Mouse (Mus musculus) heart, postnatal 36 days (tissue): ENCODE results near the gene Ddit4. TPM values are rescaled to one million over a fixed set of nuclear protein-coding genes. Genes with fewer than 3 reads are reported as not detected.
A peak's percentile ranks its signal among the peaks of the same experiment; 100 is the strongest.

Experiments used
- DNase-seq, 2 experiments: peaks; one replicate each; pipeline ENCODE4 v3.0.0; 2021 to 2022
- intact Hi-C: fragments of 180-260 bp; cut with DNase I; formaldehyde crosslinking; loops from one replicate; pipeline ENCODE4 v1.15.1; 2025
- total RNA-seq, 2 experiments: library from RNA; stranded (reverse); gene quantifications; 2 replicates each; pipeline ENCODE4 v1.2.3; 2021

Gene Ddit4
- total RNA-seq, 2 experiments from 2014 or later, result 37.1 to 64.2 TPM

DNA sequence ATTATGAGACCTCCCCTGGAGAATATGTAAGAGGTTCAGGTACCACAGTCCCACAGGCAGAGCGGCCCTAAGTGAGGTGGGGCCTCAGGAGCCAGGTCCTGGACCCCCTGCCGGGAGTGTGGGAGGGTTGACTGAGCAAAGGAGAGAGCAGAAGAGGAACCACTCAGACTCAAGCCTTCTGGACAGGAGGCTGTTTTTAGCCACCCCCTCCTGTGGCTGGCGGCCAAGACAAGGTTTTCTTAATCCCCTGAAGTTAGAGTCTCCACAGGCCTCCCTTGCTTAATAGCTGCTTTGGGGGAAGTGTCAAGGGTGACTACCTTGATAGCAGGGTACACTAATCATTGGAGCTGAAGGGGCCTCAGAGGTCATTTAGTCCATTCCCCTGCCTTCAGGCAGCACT, 27.3 kb downstream of the Ddit4 start:
- intact Hi-C loops, result loop anchor here (2.0 kb wide), 1 partner anchor 14 kb away; no protein-coding TSS in a partner anchor

DNA sequence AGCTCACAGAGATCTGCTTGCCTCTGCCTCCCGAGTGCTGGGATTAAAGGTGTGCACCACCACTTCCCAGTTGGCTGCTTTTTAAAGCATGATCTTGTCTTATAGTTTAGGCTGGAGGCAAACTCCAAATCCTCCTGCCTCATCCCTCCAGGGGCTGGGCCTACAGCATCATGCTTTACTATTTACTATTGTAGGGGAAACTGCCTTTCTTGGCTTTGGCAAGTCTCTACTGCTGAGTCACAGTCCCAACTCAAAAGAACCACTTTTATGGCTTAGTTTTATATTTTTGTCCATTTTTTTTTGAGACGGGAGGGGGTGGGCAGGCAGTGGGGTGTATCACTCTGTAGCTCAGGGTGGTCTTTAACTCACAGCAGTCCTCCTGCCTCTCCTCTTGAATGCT, 28.1 kb downstream of the Ddit4 start:
- intact Hi-C loops, result no loop called here
- DNase-seq, result no peak

More for the DNA sequence above, 27.3 kb downstream of the Ddit4 start:
- DNase-seq, result no peak

DNA sequence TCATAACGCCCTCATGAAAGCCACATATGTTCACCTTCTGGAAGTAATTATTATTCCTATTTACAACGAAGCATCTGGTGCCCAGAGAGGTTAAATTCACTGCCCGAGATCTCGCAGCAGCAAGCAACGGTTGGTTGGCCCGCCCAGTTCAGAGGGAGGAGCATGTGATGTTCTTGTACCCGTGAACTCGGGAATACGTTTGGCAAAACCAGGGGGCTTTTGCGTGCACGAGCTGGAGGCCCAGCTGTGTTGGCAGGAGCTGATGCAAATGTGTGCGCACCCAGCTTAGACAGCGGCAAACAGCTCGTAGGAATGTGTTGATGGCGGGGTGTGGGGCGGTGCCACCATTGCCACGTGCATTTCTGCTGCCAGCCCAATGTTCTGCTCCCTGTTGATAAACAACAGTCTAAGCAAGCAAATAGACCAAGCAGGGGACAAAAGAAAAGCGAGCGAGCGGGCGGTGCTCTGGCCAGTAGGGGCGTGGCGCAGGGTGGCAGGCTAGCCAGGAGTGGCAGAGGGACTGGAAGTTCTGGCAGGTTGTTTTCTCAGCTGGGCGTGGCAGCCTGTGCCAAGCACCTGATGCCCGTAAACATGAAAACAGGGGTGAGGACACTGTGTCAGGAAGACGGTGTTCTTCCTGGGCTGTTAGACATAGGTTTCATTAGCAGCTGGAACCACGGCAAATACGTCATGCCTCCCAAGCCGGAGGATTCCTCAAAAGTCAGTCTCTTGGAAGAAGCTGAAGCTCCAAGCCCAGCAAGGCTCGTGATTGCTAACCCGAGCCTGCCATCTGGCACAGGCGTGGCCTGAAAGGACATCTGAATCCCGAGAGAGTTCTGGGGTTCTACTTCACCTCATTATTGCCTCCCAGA, 30.6 kb downstream of the Ddit4 start:
- peak; percentile 70 to 83 for DNase-seq
- intact Hi-C loops, result loop anchor here (2.0 kb wide), 1 partner anchor 22 kb away; no protein-coding TSS in a partner anchor

- DNase-seq, result no peak
- intact Hi-C loops, result loop anchor here (2.0 kb wide), 1 partner anchor 22 kb away; no protein-coding TSS in a partner anchor
These were observed 31.2 kb downstream of the Ddit4 start for GRCm38 (mm10) chr10:59920485-59920809.

- peak in 1 of 2 experiments; percentile 70 for DNase-seq
- intact Hi-C loops, result loop anchor here (2.0 kb wide), 2 partner anchors 21 to 29 kb away; no protein-coding TSS in a partner anchor
These were observed 32.0 kb downstream of the Ddit4 start for GRCm38 (mm10) chr10:59919494-59920181.

- DNase-seq, result no peak
- intact Hi-C loops, result loop anchor here (2.0 kb wide), 1 partner anchor 31 kb away; no protein-coding TSS in a partner anchor
These were observed 33.5 kb downstream of the Ddit4 start for GRCm38 (mm10) chr10:59918111-59918510.

GRCm38 (mm10) chr10:59916649-59917048, 35.0 kb downstream of the Ddit4 start:
- intact Hi-C loops, result no loop called here
- no peak for DNase-seq

GRCm38 (mm10) chr10:59916159-59916558, 35.5 kb downstream of the Ddit4 start:
- intact Hi-C loops, result no loop called here
- peak; percentile 77 to 84 for DNase-seq

- intact Hi-C loops, result no loop called here
- no peak for DNase-seq
These were observed 36.3 kb downstream of the Ddit4 start for GRCm38 (mm10) chr10:59915196-59915962.

DNA sequence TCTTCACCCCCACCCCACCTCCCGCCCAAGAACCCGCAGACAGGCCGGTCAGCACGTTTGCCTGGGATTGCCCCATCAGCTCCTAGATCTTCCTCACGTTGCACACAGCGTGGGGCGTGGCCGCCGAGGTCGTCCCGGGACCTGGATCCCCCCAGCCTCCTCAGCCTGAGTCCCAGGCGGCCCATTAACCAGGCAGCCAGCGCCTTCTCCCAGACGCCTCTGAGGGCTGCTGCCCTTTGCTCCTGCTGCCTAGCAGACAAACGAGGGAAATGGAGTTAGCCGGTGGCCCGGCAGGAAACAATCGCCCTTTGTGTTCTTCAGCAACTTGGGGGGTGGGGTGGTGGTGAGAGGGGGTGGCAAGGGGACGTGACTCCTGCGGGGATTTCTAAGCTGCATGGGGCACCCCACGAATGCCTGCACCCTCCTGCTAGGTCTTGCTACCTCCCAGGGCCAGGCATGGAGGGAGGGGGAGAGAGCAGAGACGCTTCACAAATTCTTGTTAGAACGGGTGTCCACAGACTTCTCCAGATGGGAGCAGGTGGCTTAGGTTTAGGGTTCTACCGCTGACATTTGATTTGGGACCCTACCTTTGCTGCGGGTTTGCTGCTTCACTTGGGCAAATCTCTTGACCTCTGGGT, 40.0 kb downstream of the Ddit4 start:
- peak in 1 of 2 experiments; percentile 58 for DNase-seq
- intact Hi-C loops, result loop anchor here (2.0 kb wide), 1 partner anchor 61 kb away; no protein-coding TSS in a partner anchor

GRCm38 (mm10) chr10:59911091-59911490, 40.5 kb downstream of the Ddit4 start:
- peak in 1 of 2 experiments; percentile 21 for DNase-seq
- intact Hi-C loops, result loop anchor here (2.0 kb wide), 1 partner anchor 62 kb away; no protein-coding TSS in a partner anchor

DNA sequence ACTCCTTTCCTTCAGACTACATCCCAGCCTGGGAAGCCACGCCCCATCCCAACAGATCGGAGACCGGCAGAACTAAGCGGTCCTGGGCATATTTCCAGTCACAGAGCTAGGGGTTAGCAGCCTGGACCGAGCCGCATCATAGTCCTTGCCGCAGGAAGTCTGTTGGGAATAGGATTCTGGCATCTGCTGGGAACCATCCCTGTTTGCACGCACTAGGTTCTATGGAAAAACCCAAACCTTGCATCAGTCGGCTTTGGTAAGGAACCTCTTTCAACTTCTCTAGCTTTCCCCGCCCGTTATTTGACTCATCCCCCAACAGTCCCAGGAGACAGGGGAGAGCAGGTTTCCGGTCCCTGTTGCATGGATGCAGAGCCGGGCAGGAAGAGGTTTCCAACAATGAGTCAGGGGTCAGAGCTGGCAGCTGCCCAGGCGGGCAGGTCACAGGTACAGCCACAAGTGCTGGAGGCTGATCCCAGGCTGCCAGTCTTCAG, 42.2 kb downstream of the Ddit4 start:
- intact Hi-C loops, result no loop called here
- DNase-seq, result peak; percentile 66 to 81

- peak in 1 of 2 experiments; percentile 18 for DNase-seq
- intact Hi-C loops, result no loop called here
These were observed 42.8 kb downstream of the Ddit4 start for GRCm38 (mm10) chr10:59908776-59909315.

- DNase-seq, result peak in 1 of 2 experiments; percentile 70
- intact Hi-C loops, result no loop called here
These were observed 43.8 kb downstream of the Ddit4 start for GRCm38 (mm10) chr10:59907695-59908299.

- no peak for DNase-seq
- intact Hi-C loops, result no loop called here
These were observed 44.5 kb downstream of the Ddit4 start for GRCm38 (mm10) chr10:59907080-59907609.

GRCm38 (mm10) chr10:59903170-59903569, 48.5 kb downstream of the Ddit4 start:
- intact Hi-C loops, result no loop called here
- no peak for DNase-seq

DNA sequence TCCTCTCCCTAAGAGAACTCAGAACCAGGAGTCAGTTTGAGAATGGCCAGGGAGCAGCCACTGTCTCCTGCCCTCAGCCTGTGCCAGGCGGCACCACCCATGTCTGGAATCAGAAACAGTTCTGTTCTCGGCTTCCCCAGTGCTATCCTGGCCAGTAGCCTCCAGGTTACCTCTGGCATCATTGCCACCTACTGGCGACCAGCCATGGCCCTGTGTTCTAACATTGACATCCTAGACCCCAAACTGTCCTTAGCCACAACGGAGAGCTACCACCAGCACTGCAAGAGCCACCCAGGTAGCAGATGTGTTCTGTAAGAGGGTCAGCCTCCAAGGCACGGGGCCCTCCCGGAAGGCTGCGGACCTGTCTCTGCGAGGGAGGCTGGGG, 49.0 kb downstream of the Ddit4 start:
- no peak for DNase-seq
- intact Hi-C loops, result no loop called here

- DNase-seq, result no peak
- intact Hi-C loops, result no loop called here
These were observed 49.5 kb downstream of the Ddit4 start for GRCm38 (mm10) chr10:59901986-59902605.

DNA sequence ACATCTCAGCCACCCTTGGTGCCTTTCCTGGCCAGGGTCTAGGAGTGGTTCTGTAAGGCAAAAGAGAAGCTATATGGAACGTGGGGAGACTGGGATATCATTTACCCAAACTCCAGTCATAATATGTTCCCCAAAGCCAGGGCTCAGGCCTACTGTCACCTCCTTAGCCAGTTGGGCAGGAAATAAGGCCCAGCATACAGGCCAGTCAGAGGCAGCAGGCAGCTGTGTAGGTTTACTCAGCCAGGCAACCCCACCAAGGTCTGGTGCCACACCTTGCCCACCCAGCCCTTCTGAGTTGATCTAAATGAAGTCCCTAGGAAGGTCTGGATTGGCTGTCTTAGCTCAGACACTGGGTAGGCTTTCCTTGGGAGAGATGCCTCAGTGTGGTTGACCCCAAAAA, 50.2 kb downstream of the Ddit4 start:
- DNase-seq, result no peak
- intact Hi-C loops, result no loop called here
